Mouse (Mus musculus): ENCODE measurements around the gene Pde4c. TPM values are rescaled to one million over a fixed set of nuclear protein-coding genes. Genes with fewer than 3 reads are reported as not detected.
A peak's percentile ranks its signal among the peaks of the same experiment; 100 is the strongest.

Gene Pde4c
- polyA plus RNA-seq, 1 experiment: 6.8 TPM

DNA sequence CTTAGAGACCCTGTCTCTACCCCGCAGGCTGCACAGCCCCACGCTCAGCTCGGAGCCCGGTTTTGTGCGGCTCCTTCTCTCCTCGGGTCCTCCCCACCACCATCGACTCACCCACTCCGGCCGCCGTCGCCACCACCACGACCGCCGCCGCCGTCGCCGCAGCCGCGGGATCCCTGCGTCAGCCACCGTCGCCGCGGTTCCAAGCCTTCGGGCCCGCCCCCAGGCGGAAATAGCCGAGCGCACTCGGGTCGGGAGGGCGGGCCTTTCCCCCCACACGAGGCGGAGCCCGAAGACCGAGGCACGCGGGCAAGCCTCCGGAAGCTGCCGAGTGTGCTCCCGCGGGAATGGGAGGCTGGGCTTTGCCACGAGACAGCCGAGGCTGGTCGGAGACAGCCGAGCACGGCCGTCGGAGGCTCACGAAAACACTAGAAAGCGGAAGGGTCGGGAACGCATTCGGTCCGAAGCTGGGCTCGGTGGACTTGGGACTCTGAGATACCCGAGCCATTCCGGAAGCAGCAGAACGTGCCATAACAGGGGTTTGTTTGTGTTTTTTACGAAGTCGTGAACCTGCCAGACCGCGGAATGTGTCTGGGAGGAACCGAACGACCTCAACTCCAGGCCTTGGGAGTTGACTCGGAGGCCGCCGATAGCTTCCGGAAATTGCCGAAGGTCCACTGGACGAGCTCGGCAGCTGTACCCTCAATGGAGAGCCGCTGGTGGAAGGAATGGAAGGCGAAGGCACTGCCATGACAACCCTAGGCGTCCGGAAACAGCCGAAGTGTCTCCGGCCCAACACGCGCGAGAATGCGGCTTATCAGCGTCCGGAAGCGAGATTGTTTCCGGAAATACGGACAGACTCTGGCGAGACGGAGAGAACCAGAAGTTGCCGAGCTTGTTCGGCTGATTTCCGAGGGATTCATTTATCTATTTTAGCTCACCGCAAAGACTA lies 53.2 kb downstream of the Pde4c start, which contains the start of gene Pik3r2:
Gene Pik3r2, minus strand, starts transcription at position 218 of the 949 bp plus-strand sequence.
- under 1% methylated on average over 94 of the region's 94 CpGs for WGBS

DNA sequence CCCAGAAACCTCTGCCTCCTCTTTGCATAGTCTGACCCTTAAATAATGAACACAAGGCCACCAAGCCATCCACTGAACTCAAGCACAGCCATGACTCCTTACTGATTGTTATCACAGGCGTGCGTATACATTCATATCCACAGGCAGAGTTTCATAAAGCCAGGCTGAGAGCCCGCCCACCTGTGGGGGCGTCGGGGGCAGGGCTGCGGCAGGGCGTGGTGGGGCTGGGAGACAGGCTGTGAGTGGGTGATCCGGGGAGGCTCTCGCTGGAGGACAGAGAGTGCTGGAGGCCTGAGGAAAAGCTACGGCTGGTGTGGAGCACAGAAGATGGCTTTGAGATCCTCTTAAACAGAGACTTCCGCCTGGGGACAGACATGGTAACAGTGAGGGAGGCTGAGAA lies 56.6 kb downstream of the Pde4c start:
- WGBS: 72% methylated on average over 11 of the region's 11 CpGs
- Histone ChIP-seq H3K27me3 (ENCODE audit: control insufficient read depth, insufficient read depth, low read length) (no peaks in the 10 kb centered on the region), H3K4me1 (ENCODE audit: control insufficient read depth, insufficient read depth, insufficient read length, low read length) (peaks cover 10% of the 10 kb centered on the region), H3K36me3 (ENCODE audit: control insufficient read depth, insufficient read depth, low read length) (peaks cover 45% of the 10 kb centered on the region), H3K27ac (ENCODE audit: insufficient read depth, low read depth, low read length) (no peak overlapping the region), H3K4me3 (ENCODE audit: low read depth, low read length) (no peak overlapping the region)
- TF ChIP-seq POLR2A (IDR thresholded peaks at IDR 0.05; ENCODE audit: low read depth, low read length): no peak
- no peak for TF ChIP-seq CTCF (IDR thresholded peaks at IDR 0.05; ENCODE audit: extremely low read depth, insufficient read length, insufficient replicate concordance, low read depth, low read length)

More for the DNA sequence above, 53.2 kb downstream of the Pde4c start, which contains the start of gene Pik3r2:
- Histone ChIP-seq H3K27me3 (ENCODE audit: control insufficient read depth, insufficient read depth, low read length) (no peaks in the 10 kb centered on the region), H3K27ac (ENCODE audit: insufficient read depth, low read depth, low read length) (peak within 1 kb of the TSS; percentile 98), H3K36me3 (ENCODE audit: control insufficient read depth, insufficient read depth, low read length) (peaks cover 31% of the 10 kb centered on the region), H3K4me1 (ENCODE audit: control insufficient read depth, insufficient read depth, insufficient read length, low read length) (peaks cover 34% of the 10 kb centered on the region), H3K4me3 (ENCODE audit: low read depth, low read length) (peak within 1 kb of the TSS; percentile 74)
- peak; percentile 58 for TF ChIP-seq POLR2A (IDR thresholded peaks at IDR 0.05; ENCODE audit: low read depth, low read length)
- TF ChIP-seq CTCF (IDR thresholded peaks at IDR 0.05; ENCODE audit: extremely low read depth, insufficient read length, insufficient replicate concordance, low read depth, low read length): no peak

DNA sequence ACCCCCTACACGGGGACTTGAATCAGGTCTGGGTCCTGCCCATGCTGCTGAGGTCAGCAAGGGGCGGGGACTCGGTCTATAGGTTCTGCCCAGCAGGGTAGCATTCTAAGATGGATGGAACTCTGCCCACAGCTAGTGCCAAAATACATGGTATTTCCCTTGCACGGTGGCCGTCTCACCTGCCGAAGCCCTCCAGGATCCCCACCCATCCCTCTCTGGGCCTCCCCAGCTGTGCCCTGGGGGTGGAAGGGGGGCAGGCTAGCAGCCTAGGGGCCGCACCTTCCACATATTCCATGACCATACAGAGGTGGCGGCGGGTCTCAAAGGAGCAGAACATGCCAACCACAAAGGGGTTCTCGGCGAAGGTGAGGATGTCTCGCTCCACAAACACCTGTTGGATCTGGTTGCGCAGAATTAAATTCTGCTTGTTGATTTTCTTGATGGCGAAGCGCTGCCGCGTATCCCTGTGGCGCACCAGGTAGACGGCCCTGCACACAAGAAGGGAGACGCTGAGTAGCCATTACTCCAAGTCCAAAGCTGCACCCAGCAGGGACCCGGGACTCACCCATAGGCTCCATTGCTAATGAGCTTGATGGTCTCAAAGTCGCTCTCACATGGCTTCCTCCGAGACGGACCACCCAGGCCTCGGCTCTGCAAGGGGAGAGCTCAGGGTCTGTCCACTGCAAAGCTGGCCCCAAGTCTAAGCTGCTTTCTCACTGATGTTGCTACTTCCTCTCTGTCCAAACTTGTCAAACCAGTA lies 63.0 kb downstream of the Pde4c start:
- WGBS: 94% methylated on average over 25 of the region's 25 CpGs
- H3K4me1 ChIP-seq (ENCODE audit: control insufficient read depth, insufficient read depth, insufficient read length, low read length): peaks cover 24% of the 10 kb centered on the region
- TF ChIP-seq POLR2A (IDR thresholded peaks at IDR 0.05; ENCODE audit: low read depth, low read length) (no peak), CTCF (IDR thresholded peaks at IDR 0.05; ENCODE audit: extremely low read depth, insufficient read length, insufficient replicate concordance, low read depth, low read length) (no peak)
- H3K4me3 ChIP-seq (ENCODE audit: low read depth, low read length): no peak overlapping the region
- H3K27ac ChIP-seq (ENCODE audit: insufficient read depth, low read depth, low read length): no peak overlapping the region
- H3K27me3 ChIP-seq (ENCODE audit: control insufficient read depth, insufficient read depth, low read length): no peaks in the 10 kb centered on the region
- peaks cover 54% of the 10 kb centered on the region for H3K36me3 ChIP-seq (ENCODE audit: control insufficient read depth, insufficient read depth, low read length)

DNA sequence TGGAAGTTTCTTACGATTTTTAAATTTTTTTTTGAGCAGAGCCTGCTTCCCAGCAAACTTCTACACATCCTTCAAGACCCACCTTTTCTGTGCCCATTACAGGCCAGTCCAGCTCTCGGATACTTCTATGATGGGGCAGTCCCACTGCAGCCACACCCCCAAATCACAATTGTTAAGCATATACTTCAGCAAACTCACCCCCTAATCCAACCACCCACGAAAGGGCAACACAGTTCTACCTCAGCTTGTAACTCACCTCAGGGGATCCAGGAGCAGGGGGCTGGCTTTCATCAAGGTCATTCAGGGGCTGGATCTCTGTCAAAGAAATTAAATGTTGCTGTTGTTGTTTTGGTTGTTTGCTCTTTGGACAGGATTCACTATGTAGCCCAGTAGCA lies 63.5 kb downstream of the Pde4c start:
- H3K4me3 ChIP-seq (ENCODE audit: low read depth, low read length): peak overlapping the region; percentile 75; the same call in 1 of the 2 replicates
- H3K27ac ChIP-seq (ENCODE audit: insufficient read depth, low read depth, low read length): no peak overlapping the region
- H3K36me3 ChIP-seq (ENCODE audit: control insufficient read depth, insufficient read depth, low read length): peaks cover 48% of the 10 kb centered on the region
- H3K4me1 ChIP-seq (ENCODE audit: control insufficient read depth, insufficient read depth, insufficient read length, low read length): peaks cover 29% of the 10 kb centered on the region
- H3K27me3 ChIP-seq (ENCODE audit: control insufficient read depth, insufficient read depth, low read length): no peaks in the 10 kb centered on the region
- 82% methylated on average over 3 of the region's 3 CpGs for WGBS
- TF ChIP-seq POLR2A (IDR thresholded peaks at IDR 0.05; ENCODE audit: low read depth, low read length): no peak
- TF ChIP-seq CTCF (IDR thresholded peaks at IDR 0.05; ENCODE audit: extremely low read depth, insufficient read length, insufficient replicate concordance, low read depth, low read length): no peak

DNA sequence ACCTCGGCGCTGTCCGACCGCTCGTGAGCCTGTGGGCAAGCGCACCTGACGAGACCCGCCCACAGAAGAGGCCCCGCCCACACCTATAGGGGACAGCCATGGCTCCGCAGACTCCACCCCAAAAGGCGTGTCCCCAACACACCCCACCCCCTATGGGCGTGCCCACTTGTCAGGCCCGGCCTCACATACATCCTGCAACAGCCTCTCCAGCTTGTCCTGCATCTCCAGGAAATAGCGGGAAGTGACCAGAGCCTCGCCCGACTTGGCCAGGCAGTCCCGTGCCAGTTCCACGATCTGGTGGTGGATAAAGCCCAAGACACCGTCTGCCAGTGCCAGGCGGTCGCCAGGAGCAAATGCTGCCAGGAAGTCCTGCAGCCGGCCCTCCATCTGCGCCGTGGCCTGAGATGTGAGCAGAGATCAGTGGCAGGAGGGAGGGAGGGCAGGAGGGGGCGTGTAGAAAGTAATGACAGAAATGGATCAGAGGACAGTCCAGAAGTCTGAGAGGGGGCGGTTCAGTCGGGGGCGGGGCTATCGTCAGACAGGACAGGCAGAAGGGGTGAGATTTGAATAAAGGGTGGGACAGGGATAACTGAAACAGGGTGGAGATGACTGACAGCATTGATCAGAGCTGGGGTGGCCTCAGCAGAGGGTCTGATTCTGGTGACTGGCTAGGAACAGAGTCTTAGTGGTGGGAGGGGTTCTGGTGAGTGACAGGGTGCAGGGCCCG lies 64.6 kb downstream of the Pde4c start:
- H3K27ac ChIP-seq (ENCODE audit: insufficient read depth, low read depth, low read length): 0 out of 2 replicates have a peak overlapping the region, but pooled peaks have one; percentile 9
- H3K36me3 ChIP-seq (ENCODE audit: control insufficient read depth, insufficient read depth, low read length): peaks cover 46% of the 10 kb centered on the region
- WGBS: 51% methylated on average over 30 of the region's 30 CpGs
- H3K4me1 ChIP-seq (ENCODE audit: control insufficient read depth, insufficient read depth, insufficient read length, low read length): peaks cover 37% of the 10 kb centered on the region
- H3K27me3 ChIP-seq (ENCODE audit: control insufficient read depth, insufficient read depth, low read length): no peaks in the 10 kb centered on the region
- TF ChIP-seq CTCF (IDR thresholded peaks at IDR 0.05; ENCODE audit: extremely low read depth, insufficient read length, insufficient replicate concordance, low read depth, low read length) (no peak), POLR2A (IDR thresholded peaks at IDR 0.05; ENCODE audit: low read depth, low read length) (no peak)
- H3K4me3 ChIP-seq (ENCODE audit: low read depth, low read length): peak overlapping the region; percentile 75

DNA sequence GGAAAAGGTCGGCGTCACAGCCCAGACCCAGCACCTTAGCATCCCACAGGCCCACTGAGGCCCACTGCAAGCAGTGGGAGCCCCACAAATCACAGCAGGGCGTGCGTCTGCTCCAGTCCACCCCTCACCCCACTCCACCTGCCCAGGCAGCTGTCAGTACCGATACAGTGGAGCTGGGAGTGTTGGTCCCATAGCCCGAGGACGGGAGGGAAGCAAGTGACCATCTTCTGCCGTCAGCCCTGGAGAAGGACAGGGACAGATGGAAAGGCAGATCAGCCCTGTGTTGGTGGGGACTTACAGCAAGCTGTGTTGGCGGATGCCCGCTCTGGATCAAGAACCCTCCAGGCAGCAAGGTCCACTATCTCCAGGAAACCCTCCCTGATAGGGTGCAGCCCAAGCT lies 65.5 kb downstream of the Pde4c start:
- TF ChIP-seq CTCF (IDR thresholded peaks at IDR 0.05; ENCODE audit: extremely low read depth, insufficient read length, insufficient replicate concordance, low read depth, low read length) (no peak), POLR2A (IDR thresholded peaks at IDR 0.05; ENCODE audit: low read depth, low read length) (no peak)
- WGBS: 91% methylated on average over 10 of the region's 10 CpGs

More for the DNA sequence above, 65.5 kb downstream of the Pde4c start:
- H3K36me3 ChIP-seq (ENCODE audit: control insufficient read depth, insufficient read depth, low read length): peaks cover 37% of the 10 kb centered on the region
- no peak overlapping the region for H3K4me3 ChIP-seq (ENCODE audit: low read depth, low read length)
- H3K4me1 ChIP-seq (ENCODE audit: control insufficient read depth, insufficient read depth, insufficient read length, low read length): peaks cover 40% of the 10 kb centered on the region
- no peak overlapping the region for H3K27ac ChIP-seq (ENCODE audit: insufficient read depth, low read depth, low read length)
- no peaks in the 10 kb centered on the region for H3K27me3 ChIP-seq (ENCODE audit: control insufficient read depth, insufficient read depth, low read length)
